Mouse (Mus musculus): ENCODE results near the gene Abca14. TPM values are rescaled to one million over a fixed set of nuclear protein-coding genes. Genes with fewer than 3 reads are reported as not detected.
"Not testable (repeated sequence)": the region's sequence is repeated elsewhere in the genome, so short reads cannot be mapped to it uniquely, and the experiment has no call there.

Abca14 gene
- total RNA-seq, 2 experiments from 2014 or later: not detected

- intact Hi-C loops (cut with DNase I): loop anchor here (10.0 kb wide), 1 partner anchor 106 kb away; the partner anchor contains the start of gene Dnah3
- DNase-seq: peak; percentile 17 to 25
These were observed 2.5 kb upstream of the Abca14 start for GRCm38 (mm10) chr7:120201231-120201744.

- DNase-seq: no peak
- intact Hi-C loops (cut with DNase I): loop anchor here (2.0 to 10.0 kb wide), 2 partner anchors 107 to 353 kb away; partner anchors contain the start of gene Dnah3
These were observed 2.0 kb upstream of the Abca14 start, which contains the start of gene Crym for GRCm38 (mm10) chr7:120201771-120202170. Crym (minus strand) TSS chr7:120202111.

- no peak for DNase-seq
- intact Hi-C loops (cut with DNase I): loop anchor here (5.0 to 10.0 kb wide), 2 partner anchors 111 to 121 kb away; partner anchors contain the start of genes Abca15 and Dnah3
These were observed 2.2 kb downstream of the Abca14 start for GRCm38 (mm10) chr7:120205989-120206388.

- intact Hi-C loops (cut with DNase I): no loop called here
- DNase-seq: no peak
These were observed 24.8 kb downstream of the Abca14 start for GRCm38 (mm10) chr7:120228541-120228940.

- DNase-seq: peak in 1 of 2 experiments; percentile 3
These were observed 37.3 kb downstream of the Abca14 start for GRCm38 (mm10) chr7:120241092-120241491.

GRCm38 (mm10) chr7:120271135-120271991 lies 67.6 kb downstream of the Abca14 start:
- DNase-seq: no peak
- intact Hi-C loops (cut with DNase I): no loop called here

More at GRCm38 (mm10) chr7:120241092-120241491, 37.3 kb downstream of the Abca14 start:
- intact Hi-C loops (cut with DNase I): no loop called here

- peak in 1 of 2 experiments; percentile 8 for DNase-seq
- intact Hi-C loops (cut with DNase I): no loop called here
These were observed 68.3 kb downstream of the Abca14 start for GRCm38 (mm10) chr7:120272110-120272509.

- DNase-seq: no peak
- intact Hi-C loops (cut with DNase I): no loop called here
These were observed 81.5 kb downstream of the Abca14 start for GRCm38 (mm10) chr7:120285286-120285685.

GRCm38 (mm10) chr7:120316086-120316485 lies 112.3 kb downstream of the Abca14 start:
- DNase-seq: no peak
- intact Hi-C loops (cut with DNase I): no loop called here

- no peak for DNase-seq
- intact Hi-C loops (cut with DNase I): no loop called here
These were observed 119.2 kb downstream of the Abca14 start for GRCm38 (mm10) chr7:120322963-120323362.

- not testable (repeated sequence) for DNase-seq
- intact Hi-C loops (cut with DNase I): loop anchor here (2.0 to 5.0 kb wide), 4 partner anchors 119 to 653 kb away; no protein-coding TSS in a partner anchor
These were observed 122.2 kb downstream of the Abca14 start for GRCm38 (mm10) chr7:120325911-120326310.

GRCm38 (mm10) chr7:120327220-120328073 lies 123.7 kb downstream of the Abca14 start:
- intact Hi-C loops (cut with DNase I): loop anchor here (2.0 to 5.0 kb wide), 5 partner anchors 120 to 655 kb away; no protein-coding TSS in a partner anchor
- peak; percentile 23 to 56 for DNase-seq

GRCm38 (mm10) chr7:120328087-120328793 lies 124.5 kb downstream of the Abca14 start, which contains the start of gene Abca15:
Abca15 (plus strand) TSS chr7:120328670.
- intact Hi-C loops (cut with DNase I): loop anchor here (2.0 to 5.0 kb wide), 3 partner anchors 121 to 481 kb away; no protein-coding TSS in a partner anchor
- peak; percentile 8 to 10 for DNase-seq

- intact Hi-C loops (cut with DNase I): no loop called here
- DNase-seq: peak in 1 of 2 experiments; percentile 0
These were observed 157.4 kb downstream of the Abca14 start for GRCm38 (mm10) chr7:120361159-120361558.

Other genes with a start within 250 kb of the Abca14 start
- gene Dnah3, start 108.7 kb upstream of the Abca14 start, total RNA-seq (2021): under 1 TPM in 1 of 2 experiments, not detected in 1; 0.12 TPM
- gene Tmem159, start 101.6 kb upstream of the Abca14 start, total RNA-seq (2021): 10 to 100 TPM; 14.9 to 17.2 TPM
- under 1 TPM; 0.30 to 0.38 TPM for gene Zp2, start 58.7 kb upstream of the Abca14 start, total RNA-seq (2021)
- under 1 TPM; 0.07 to 0.12 TPM for gene Anks4b, start 30.1 kb upstream of the Abca14 start, total RNA-seq (2021)
- under 1 TPM; 0.19 to 0.45 TPM for gene Crym, start 1.9 kb upstream of the Abca14 start, total RNA-seq (2021)
- gene Abca15, start 124.7 kb downstream of the Abca14 start, total RNA-seq (2021): not detected
- not detected for gene Abca16, start 205.7 kb downstream of the Abca14 start, total RNA-seq (2021)

All from heart, postnatal 10 days (tissue).